Mouse (Mus musculus): Measurements from ENCODE around the gene Ncoa3. TPM values are rescaled to one million over a fixed set of nuclear protein-coding genes. Genes with fewer than 3 reads are reported as not detected.

Ncoa3 gene
- polyA plus RNA-seq, 1 experiment, result 25.2 TPM

GRCm38 (mm10) chr2:165964121-165964520, 28.3 kb upstream of the Ncoa3 start:
- WGBS, result 60% methylated on average over 4 of the region's 4 CpGs
- TF ChIP-seq CTCF (IDR thresholded peaks at IDR 0.05; ENCODE audit: control insufficient read depth, insufficient read depth, low read length) (no peak), POLR2A (IDR thresholded peaks at IDR 0.05; ENCODE audit: borderline replicate concordance, control insufficient read depth, low read depth, low read length) (no peak)
- no peak overlapping the region for H3K27ac ChIP-seq (ENCODE audit: control insufficient read depth, insufficient read depth, low read depth, low read length, poor library complexity)
- no peak overlapping the region for H3K4me3 ChIP-seq (replicated peaks; ENCODE audit: control insufficient read depth, low read depth, low read length)
- peaks cover 4% of the 10 kb centered on the region for H3K4me1 ChIP-seq (ENCODE audit: control insufficient read depth, insufficient read depth, low read length)

GRCm38 (mm10) chr2:165967076-165967475, 25.4 kb upstream of the Ncoa3 start:
- WGBS, result 86% methylated on average over 2 of the region's 2 CpGs
- H3K4me3 ChIP-seq (replicated peaks; ENCODE audit: control insufficient read depth, low read depth, low read length), result no peak overlapping the region
- no peak for TF ChIP-seq POLR2A (IDR thresholded peaks at IDR 0.05; ENCODE audit: borderline replicate concordance, control insufficient read depth, low read depth, low read length)
- TF ChIP-seq CTCF (IDR thresholded peaks at IDR 0.05; ENCODE audit: control insufficient read depth, insufficient read depth, low read length), result no peak
- H3K27ac ChIP-seq (ENCODE audit: control insufficient read depth, insufficient read depth, low read depth, low read length, poor library complexity), result no peak overlapping the region
- H3K4me1 ChIP-seq (ENCODE audit: control insufficient read depth, insufficient read depth, low read length), result peaks cover 4% of the 10 kb centered on the region

- 30% methylated on average over 6 of the region's 6 CpGs for WGBS
- TF ChIP-seq POLR2A (IDR thresholded peaks at IDR 0.05; ENCODE audit: borderline replicate concordance, control insufficient read depth, low read depth, low read length) (no peak), CTCF (IDR thresholded peaks at IDR 0.05; ENCODE audit: control insufficient read depth, insufficient read depth, low read length) (no peak)
- Histone ChIP-seq H3K4me3 (replicated peaks; ENCODE audit: control insufficient read depth, low read depth, low read length) (no peak overlapping the region), H3K4me1 (ENCODE audit: control insufficient read depth, insufficient read depth, low read length) (peaks cover 4% of the 10 kb centered on the region), H3K27ac (ENCODE audit: control insufficient read depth, insufficient read depth, low read depth, low read length, poor library complexity) (peak overlapping the region; percentile 34; the same call in 1 of the 2 replicates)
These were observed 24.4 kb upstream of the Ncoa3 start for GRCm38 (mm10) chr2:165967823-165968555.

GRCm38 (mm10) chr2:165968876-165969275, 23.6 kb upstream of the Ncoa3 start:
- H3K4me1 ChIP-seq (ENCODE audit: control insufficient read depth, insufficient read depth, low read length), result peaks cover 4% of the 10 kb centered on the region
- 0 out of 2 replicates have a peak overlapping the region, but pooled peaks have one; percentile 9 for H3K27ac ChIP-seq (ENCODE audit: control insufficient read depth, insufficient read depth, low read depth, low read length, poor library complexity)
- TF ChIP-seq POLR2A (IDR thresholded peaks at IDR 0.05; ENCODE audit: borderline replicate concordance, control insufficient read depth, low read depth, low read length) (no peak), CTCF (IDR thresholded peaks at IDR 0.05; ENCODE audit: control insufficient read depth, insufficient read depth, low read length) (no peak)
- WGBS, result 33% methylated on average over 3 of the region's 3 CpGs
- no peak overlapping the region for H3K4me3 ChIP-seq (replicated peaks; ENCODE audit: control insufficient read depth, low read depth, low read length)

- Histone ChIP-seq H3K4me1 (ENCODE audit: control insufficient read depth, insufficient read depth, low read length) (peaks cover 4% of the 10 kb centered on the region), H3K4me3 (replicated peaks; ENCODE audit: control insufficient read depth, low read depth, low read length) (no peak overlapping the region), H3K27ac (ENCODE audit: control insufficient read depth, insufficient read depth, low read depth, low read length, poor library complexity) (no peak overlapping the region)
- TF ChIP-seq POLR2A (IDR thresholded peaks at IDR 0.05; ENCODE audit: borderline replicate concordance, control insufficient read depth, low read depth, low read length), result no peak
- no peak for TF ChIP-seq CTCF (IDR thresholded peaks at IDR 0.05; ENCODE audit: control insufficient read depth, insufficient read depth, low read length)
- 50% methylated on average over 8 of the region's 8 CpGs for WGBS
These were observed 23.0 kb upstream of the Ncoa3 start for GRCm38 (mm10) chr2:165969391-165969790.

GRCm38 (mm10) chr2:165969961-165970360, 22.5 kb upstream of the Ncoa3 start:
- no peak for TF ChIP-seq CTCF (IDR thresholded peaks at IDR 0.05; ENCODE audit: control insufficient read depth, insufficient read depth, low read length)
- TF ChIP-seq POLR2A (IDR thresholded peaks at IDR 0.05; ENCODE audit: borderline replicate concordance, control insufficient read depth, low read depth, low read length), result no peak

GRCm38 (mm10) chr2:165970767-165971166, 21.7 kb upstream of the Ncoa3 start:
- 60% methylated on average over 7 of the region's 7 CpGs for WGBS
- H3K4me3 ChIP-seq (replicated peaks; ENCODE audit: control insufficient read depth, low read depth, low read length), result no peak overlapping the region
- peaks cover 4% of the 10 kb centered on the region for H3K4me1 ChIP-seq (ENCODE audit: control insufficient read depth, insufficient read depth, low read length)
- no peak overlapping the region for H3K27ac ChIP-seq (ENCODE audit: control insufficient read depth, insufficient read depth, low read depth, low read length, poor library complexity)
- no peak for TF ChIP-seq CTCF (IDR thresholded peaks at IDR 0.05; ENCODE audit: control insufficient read depth, insufficient read depth, low read length)
- no peak for TF ChIP-seq POLR2A (IDR thresholded peaks at IDR 0.05; ENCODE audit: borderline replicate concordance, control insufficient read depth, low read depth, low read length)

More at GRCm38 (mm10) chr2:165969961-165970360, 22.5 kb upstream of the Ncoa3 start:
- Histone ChIP-seq H3K4me1 (ENCODE audit: control insufficient read depth, insufficient read depth, low read length) (peaks cover 4% of the 10 kb centered on the region), H3K4me3 (replicated peaks; ENCODE audit: control insufficient read depth, low read depth, low read length) (no peak overlapping the region), H3K27ac (ENCODE audit: control insufficient read depth, insufficient read depth, low read depth, low read length, poor library complexity) (no peak overlapping the region)
- 90% methylated on average over 13 of the region's 13 CpGs for WGBS

- Histone ChIP-seq H3K27ac (ENCODE audit: control insufficient read depth, insufficient read depth, low read depth, low read length, poor library complexity) (no peak overlapping the region), H3K4me3 (replicated peaks; ENCODE audit: control insufficient read depth, low read depth, low read length) (no peak overlapping the region), H3K4me1 (ENCODE audit: control insufficient read depth, insufficient read depth, low read length) (no peaks in the 10 kb centered on the region; the same call in 1 of the 2 replicates)
- 91% methylated on average over 1 of the region's 1 CpGs for WGBS
- TF ChIP-seq CTCF (IDR thresholded peaks at IDR 0.05; ENCODE audit: control insufficient read depth, insufficient read depth, low read length) (no peak), POLR2A (IDR thresholded peaks at IDR 0.05; ENCODE audit: borderline replicate concordance, control insufficient read depth, low read depth, low read length) (no peak)
These were observed 18.1 kb upstream of the Ncoa3 start for GRCm38 (mm10) chr2:165974383-165974782.
